Comparison of ENCODE assay signal across 12 mouse cellular contexts in genomic region chr13:105150006-105150405, GRCm38 (mm10).
DNase-seq lines count a peak whose midpoint lies in the region.
"Had no signal": no experiment of that assay in that cellular context is flagged by ENCODE, and none has a peak within 500 bp of the region (broad histone marks: within the 10 kb centered on the region; RNA-seq: fewer than 3 reads in every experiment).

No protein-coding gene starts in this region.

- intact Hi-C loops in gastrocnemius, postnatal 14 days (cut with DNase I; ENCODE audit: low total_unique reads) = no loop called here

- peak; percentile 28 for DNase-seq in adrenal gland, postnatal 10 days
- no peak for DNase-seq in adrenal gland, postnatal 4 days (ENCODE audit: low spot score in 2 of 2)
- peak; percentile 33 to 50 for DNase-seq in cerebellum, postnatal 14 days
- DNase-seq in cerebellum, adult 18-20 months = no peak
- DNase-seq in gastrocnemius, postnatal 14 days = peak; percentile 5
- DNase-seq in gastrocnemius, adult 8-10 months (ENCODE audit: low spot score in 2 of 2) = no peak
- DNase-seq: adrenal gland, adult 8-10 months; adrenal gland, postnatal 25 days; B cell, adult 2 months; cerebellum, adult 2 months; cerebellum, adult 9-10 months; forebrain, postnatal 0 days had no signal

Comparison
In these comparisons a context has a peak if more than half of its experiments do, and no peak if none do; other contexts are left out.
1. DNase-seq: peak in adrenal gland, postnatal 10 days (single experiment), cerebellum, postnatal 14 days (2 of 2) and gastrocnemius, postnatal 14 days (single experiment); none in adrenal gland, postnatal 4 days (0 of 2), cerebellum, adult 18-20 months (0 of 2) and gastrocnemius, adult 8-10 months (0 of 2).